Mouse (Mus musculus) MEL (cell line): Measurements from ENCODE around the gene Gatad2a. TPM values are rescaled to one million over a fixed set of nuclear protein-coding genes. Genes with fewer than 3 reads are reported as not detected.
A peak's percentile ranks its signal among the peaks of the same experiment; 100 is the strongest.

Source experiments
- DNase-seq: peaks from one replicate; pipeline ENCODE4 v3.0.0; 2011; ENCODE audit warnings: low read depth, low spot score
- H3K27ac ChIP-seq: 2 replicates; pipeline ENCODE4 v1.5.1; 2012; ENCODE audit warnings: low read depth, mild to moderate bottlenecking, control low read depth, low read length, moderate library complexity; ENCODE audit not compliant: control insufficient read depth
- H3K27me3 ChIP-seq, 2 experiments: fragments of 150-350 bp in 1 of 2; sonication (generic) in 1 of 2; 2 replicates each; pipeline ENCODE4 v1.6.1; 2012; ENCODE audit warnings: low read length in 2 of 2, mild to moderate bottlenecking in 2 of 2, improper control_type of control experiment in 1 of 2, moderate library complexity in 1 of 2; ENCODE audit not compliant: insufficient read depth in 2 of 2, control insufficient read depth in 1 of 2
- H3K36me3 ChIP-seq, 2 experiments: 2 replicates each; pipeline ENCODE4 v1.6.1; 2012 to 2014; ENCODE audit warnings: low read length in 2 of 2, improper control_type of control experiment in 1 of 2, inconsistent platforms in 1 of 2, mild to moderate bottlenecking in 1 of 2; ENCODE audit not compliant: insufficient read depth in 2 of 2, control insufficient read depth in 1 of 2
- H3K4me1 ChIP-seq, 2 experiments: fragments of 150-350 bp in 1 of 2; sonication (generic) in 1 of 2; 2 replicates each; pipeline ENCODE4 v1.6.1; 2012; ENCODE audit warnings: low read length in 2 of 2, improper control_type of control experiment in 1 of 2, mild to moderate bottlenecking in 1 of 2; ENCODE audit not compliant: insufficient read depth in 2 of 2, control insufficient read depth in 1 of 2
- H3K4me3 ChIP-seq, 2 experiments: fragments of 150-350 bp in 1 of 2; sonication (generic) in 1 of 2; 2 replicates each; pipeline ENCODE4 v1.5.1; 2012; ENCODE audit warnings: low read depth in 2 of 2, low read length in 2 of 2, mild to moderate bottlenecking in 2 of 2, moderate library complexity in 2 of 2, control low read depth in 1 of 2, improper control_type of control experiment in 1 of 2; ENCODE audit not compliant: control insufficient read depth in 1 of 2, insufficient read depth in 1 of 2
- H3K79me2 ChIP-seq: 2 replicates; pipeline ENCODE4 v1.6.1; 2012; ENCODE audit warnings: mild to moderate bottlenecking, low read length, moderate library complexity; ENCODE audit not compliant: control insufficient read depth, poor library complexity, insufficient read depth
- H3K9ac ChIP-seq: 2 replicates; pipeline ENCODE4 v1.6.1; 2012; ENCODE audit warnings: low read depth, mild to moderate bottlenecking, control low read depth, low read length, moderate library complexity; ENCODE audit not compliant: control insufficient read depth, poor library complexity, severe bottlenecking
- H3K9me3 ChIP-seq: fragments of 150-350 bp; sonication (generic); replicated peaks from 2 replicates; pipeline ENCODE4 v1.6.1; 2012; ENCODE audit warnings: mild to moderate bottlenecking, low read length, improper control_type of control experiment, moderate library complexity; ENCODE audit not compliant: insufficient read depth
- E2F4 ChIP-seq: IDR thresholded peaks from 2 replicates; pipeline ENCODE4 v1.6.1; 2011; ENCODE audit warnings: low read depth, low read length, improper control_type of control experiment, borderline replicate concordance
- EP300 ChIP-seq, 2 experiments: IDR thresholded peaks; 2 replicates each; pipeline ENCODE4 v1.6.1; 2011; ENCODE audit warnings: improper control_type of control experiment in 2 of 2, low read length in 2 of 2, low read depth in 1 of 2, mild to moderate bottlenecking in 1 of 2
- ETS1 ChIP-seq: IDR thresholded peaks from 2 replicates; pipeline ENCODE4 v1.6.1; 2012; ENCODE audit warnings: low read depth, mild to moderate bottlenecking, inconsistent platforms, low read length, improper control_type of control experiment, moderate library complexity
- GABPA ChIP-seq: IDR thresholded peaks from 2 replicates; pipeline ENCODE4 v1.6.1; 2012; ENCODE audit warnings: low read depth, mild to moderate bottlenecking, inconsistent platforms, low read length, improper control_type of control experiment, moderate library complexity
- JUND ChIP-seq: IDR thresholded peaks from 2 replicates; pipeline ENCODE4 v1.6.1; 2011; ENCODE audit warnings: low read depth, mild to moderate bottlenecking, improper control_type of control experiment, low read length
- MAX ChIP-seq: IDR thresholded peaks from 2 replicates; pipeline ENCODE4 v1.6.1; 2011; ENCODE audit warnings: low read length, improper control_type of control experiment
- MAZ ChIP-seq: IDR thresholded peaks from 2 replicates; pipeline ENCODE4 v1.6.1; 2012; ENCODE audit warnings: low read depth, mild to moderate bottlenecking, inconsistent platforms, low read length, improper control_type of control experiment
- MXI1 ChIP-seq: IDR thresholded peaks from 2 replicates; pipeline ENCODE4 v1.6.1; 2011; ENCODE audit warnings: mild to moderate bottlenecking, low read depth, low read length, improper control_type of control experiment
- MYB ChIP-seq: IDR thresholded peaks from 2 replicates; pipeline ENCODE4 v1.6.1; 2011; ENCODE audit warnings: mild to moderate bottlenecking, low read depth, low read length, improper control_type of control experiment
- MYC ChIP-seq: IDR thresholded peaks from 2 replicates; pipeline ENCODE4 v1.6.1; 2011; ENCODE audit warnings: low read depth, mild to moderate bottlenecking, low read length, improper control_type of control experiment, moderate library complexity
- NELFE ChIP-seq: IDR thresholded peaks from 2 replicates; pipeline ENCODE4 v1.6.1; 2011; ENCODE audit warnings: low read depth, low read length, improper control_type of control experiment
- NRF1 ChIP-seq: IDR thresholded peaks from 2 replicates; pipeline ENCODE4 v1.6.1; 2014; ENCODE audit warnings: low read depth, mild to moderate bottlenecking, inconsistent platforms, low read length, improper control_type of control experiment, moderate library complexity; ENCODE audit not compliant: poor library complexity, insufficient read depth, severe bottlenecking
- POLR2A ChIP-seq, 2 experiments: IDR thresholded peaks; 2 replicates each; pipeline ENCODE4 v1.6.1; 2011 to 2012; ENCODE audit warnings: low read length in 2 of 2, mild to moderate bottlenecking in 2 of 2, control low read depth in 1 of 2, improper control_type of control experiment in 1 of 2, low read depth in 1 of 2, moderate library complexity in 1 of 2; ENCODE audit not compliant: control insufficient read depth in 1 of 2, insufficient read depth in 1 of 2, poor library complexity in 1 of 2
- POLR2AphosphoS2 ChIP-seq: IDR thresholded peaks from 2 replicates; pipeline ENCODE4 v1.6.1; 2011; ENCODE audit warnings: low read length, improper control_type of control experiment
- RCOR1 ChIP-seq: IDR thresholded peaks from 2 replicates; pipeline ENCODE4 v1.6.1; 2012; ENCODE audit warnings: low read depth, mild to moderate bottlenecking, inconsistent platforms, low read length, improper control_type of control experiment
- SIN3A ChIP-seq: IDR thresholded peaks from 2 replicates; pipeline ENCODE4 v1.6.1; 2012; ENCODE audit warnings: low read length, improper control_type of control experiment, inconsistent platforms
- SMC3 ChIP-seq: IDR thresholded peaks from 2 replicates; pipeline ENCODE4 v1.6.1; 2011; ENCODE audit warnings: low read depth, low read length, improper control_type of control experiment
- TAL1 ChIP-seq: IDR thresholded peaks from 2 replicates; pipeline ENCODE4 v1.6.1; 2012; ENCODE audit warnings: mild to moderate bottlenecking, inconsistent platforms, low read length, moderate library complexity, mixed read lengths
- TCF12 ChIP-seq: IDR thresholded peaks from 2 replicates; pipeline ENCODE4 v1.6.1; 2014; ENCODE audit warnings: low read depth, mild to moderate bottlenecking, inconsistent platforms, low read length, improper control_type of control experiment, moderate library complexity
- UBTF ChIP-seq: IDR thresholded peaks from 2 replicates; pipeline ENCODE4 v1.6.1; 2012; ENCODE audit warnings: low read depth, mild to moderate bottlenecking, inconsistent platforms, low read length, improper control_type of control experiment, moderate library complexity, borderline replicate concordance; ENCODE audit not compliant: insufficient read depth
- USF1 ChIP-seq: IDR thresholded peaks from 2 replicates; pipeline ENCODE4 v1.6.1; 2014; ENCODE audit warnings: low read depth, mild to moderate bottlenecking, inconsistent platforms, low read length, improper control_type of control experiment, moderate library complexity
- USF2 ChIP-seq, 2 experiments: IDR thresholded peaks; 2 replicates each; pipeline ENCODE4 v1.6.1; 2011 to 2012; ENCODE audit warnings: improper control_type of control experiment in 2 of 2, low read length in 2 of 2, borderline replicate concordance in 1 of 2, inconsistent platforms in 1 of 2, low read depth in 1 of 2, mild to moderate bottlenecking in 1 of 2; ENCODE audit not compliant: insufficient read depth in 1 of 2
- ZKSCAN1 ChIP-seq: IDR thresholded peaks from 2 replicates; pipeline ENCODE4 v1.6.1; 2012; ENCODE audit warnings: low read depth, mild to moderate bottlenecking, inconsistent platforms, low read length, improper control_type of control experiment, moderate library complexity
- ZMIZ1 ChIP-seq: IDR thresholded peaks from 2 replicates; pipeline ENCODE4 v1.6.1; 2012; ENCODE audit warnings: low read depth, mild to moderate bottlenecking, inconsistent platforms, low read length, improper control_type of control experiment, moderate library complexity
- polyA plus RNA-seq, 2 experiments: library from polyadenylated mRNA; stranded (reverse) in 1 of 2; unstranded in 1 of 2; fragments of >175 nt in 1 of 2; fragments of >200 nt in 1 of 2; gene quantifications; 2 replicates each; pipeline versions ENCODE4 v1.2.1 to v1.2.4; 2012; ENCODE audit warnings: low replicate concordance in 2 of 2, low read depth in 1 of 2; ENCODE audit not compliant: insufficient read length in 2 of 2, insufficient read depth in 1 of 2, missing spikeins in 1 of 2
- total RNA-seq: library from RNA; depleted of rRNA; stranded (reverse); fragments of 300-350 nt; gene quantifications from 2 replicates; pipeline ENCODE4 v1.2.3, GENCODE M21; 2012

Gatad2a gene
- total and polyA plus RNA-seq, 3 experiments, result 38.0 to 129 (median 111) TPM

GRCm38 (mm10) chr8:69998706-69999105, 2.5 kb upstream of the Gatad2a start:
- H3K36me3 ChIP-seq, result peaks cover 0 to 27% of the 10 kb centered on the region in 2 experiments; a peak in 2 of 4 replicates
- DNase-seq, result no peak
- no peaks in the 10 kb centered on the region for H3K9me3 ChIP-seq
- no peak overlapping the region for H3K9ac ChIP-seq
- no peak overlapping the region for H3K27ac ChIP-seq
- H3K27me3 ChIP-seq, result no peaks in the 10 kb centered on the region
- no peak for TF ChIP-seq ETS1
- H3K79me2 ChIP-seq, result peaks cover 25% of the 10 kb centered on the region
- peaks cover 11 to 22% of the 10 kb centered on the region in 2 experiments for H3K4me1 ChIP-seq
- H3K4me3 ChIP-seq, result no peak overlapping the region

DNA sequence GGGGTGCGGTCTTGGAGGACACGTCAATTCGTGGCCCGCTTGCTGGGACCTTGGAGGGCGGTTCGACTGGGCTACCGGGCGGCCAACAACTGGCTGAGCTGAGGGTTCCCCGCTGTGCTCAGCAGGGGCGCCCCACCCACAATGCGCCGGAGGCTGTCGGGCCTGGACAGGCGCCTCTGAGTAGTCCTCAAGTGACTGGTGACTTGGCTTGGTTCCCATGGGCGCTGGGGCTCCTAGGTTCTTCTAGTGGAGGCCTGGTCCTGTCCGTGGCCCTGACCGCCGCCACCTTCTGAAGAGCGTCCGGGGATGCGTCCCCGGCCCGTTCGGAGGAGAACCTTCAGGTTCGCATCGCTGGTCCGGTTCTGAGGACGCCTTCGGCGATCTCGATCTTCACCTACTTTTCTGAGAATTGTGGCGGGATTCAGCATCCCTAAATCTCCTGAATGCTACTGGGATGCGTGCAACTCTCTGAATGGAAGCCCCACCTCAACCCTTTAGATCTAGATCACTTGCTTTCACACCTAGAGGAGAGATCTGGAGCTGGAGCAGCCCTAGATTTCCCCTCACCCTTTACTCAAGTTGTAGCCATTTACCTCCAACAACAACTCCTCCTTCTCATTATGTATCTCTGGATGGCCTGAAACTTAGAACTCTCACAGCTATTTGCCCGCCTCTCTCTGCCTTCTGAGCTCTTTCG, 553 bp upstream of the Gatad2a start:
- no peak for DNase-seq

DNA sequence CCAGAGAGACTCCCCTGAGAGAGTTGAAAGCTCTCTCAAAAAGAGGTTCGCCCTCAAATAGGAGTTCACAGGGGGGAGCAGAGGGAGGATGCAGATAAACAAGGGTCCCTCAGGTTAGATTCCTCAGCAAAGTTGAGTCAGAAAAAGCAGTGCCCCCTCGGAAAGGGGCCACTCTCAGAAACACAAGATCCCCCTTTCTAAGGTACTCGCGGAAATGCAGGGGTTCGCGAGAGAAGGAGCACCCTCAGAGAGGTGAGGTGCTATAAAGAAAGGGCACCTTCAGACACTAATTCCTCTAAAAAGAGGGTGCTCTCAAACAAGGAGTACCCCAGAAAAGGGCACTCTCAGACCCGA, 785 bp downstream of the Gatad2a start:
- H3K9me3 ChIP-seq, result no peaks in the 10 kb centered on the region
- peak overlapping the region; percentile 73 to 98 for H3K4me3 ChIP-seq
- TF ChIP-seq UBTF (no peak), USF2 (IDR thresholded peaks at IDR 0.05; ENCODE audit: borderline replicate concordance in 1 of 2, insufficient read depth in 1 of 2, low read depth in 1 of 2, low read length in 2 of 2) (no peak), MYC (0 out of 2 replicates have a peak, but pooled peaks have one; percentile 10)
- TF ChIP-seq, all 39 proteins: peak for 1
- H3K27ac ChIP-seq, result peak overlapping the region; percentile 81
- H3K36me3 ChIP-seq, result peaks cover 1 to 27% of the 10 kb centered on the region in 2 experiments; a peak in 3 of 4 replicates
- no peaks in the 10 kb centered on the region for H3K27me3 ChIP-seq
- H3K9ac ChIP-seq, result peak overlapping the region; percentile 92
- peaks cover 46% of the 10 kb centered on the region for H3K79me2 ChIP-seq
- peaks cover 16 to 17% of the 10 kb centered on the region in 2 experiments for H3K4me1 ChIP-seq
- DNase-seq, result peak; percentile 78

More for the DNA sequence above, 553 bp upstream of the Gatad2a start:
- Histone ChIP-seq H3K4me1 (peaks cover 14 to 16% of the 10 kb centered on the region in 2 experiments), H3K79me2 (peaks cover 39% of the 10 kb centered on the region), H3K27ac (peak overlapping the region; percentile 79), H3K4me3 (peak overlapping the region; percentile 70 to 83), H3K9me3 (no peaks in the 10 kb centered on the region), H3K36me3 (peaks cover 0 to 26% of the 10 kb centered on the region in 2 experiments; a peak in 3 of 4 replicates), H3K9ac (peak overlapping the region; percentile 90), H3K27me3 (no peaks in the 10 kb centered on the region)
- TF ChIP-seq TCF12 (peak; percentile 41; the same call in 1 of the 2 replicates), EP300 (IDR thresholded peaks at IDR 0.05; ENCODE audit: low read depth in 1 of 2, low read length in 2 of 2) (peak; percentile 21; a peak in 1 of 4 replicates), MAX (no peak), MXI1 (0 out of 2 replicates have a peak, but pooled peaks have one; percentile 4), MYB (no peak), ZKSCAN1 (no peak), POLR2AphosphoS2 (peak; percentile 60; the same call in 1 of the 2 replicates), NELFE (no peak; the same call in none of the 2 replicates), USF1 (no peak), GABPA (no peak), JUND (no peak), UBTF (no peak), SMC3 (no peak), SIN3A (peak; percentile 47), ETS1 (peak; percentile 20; the same call in 1 of the 2 replicates), MAZ (no peak), TAL1 (no peak), POLR2A (IDR thresholded peaks at IDR 0.05; ENCODE audit: control insufficient read depth in 1 of 2, insufficient read depth in 1 of 2, low read depth in 1 of 2, low read length in 2 of 2, poor library complexity in 1 of 2) (peak in 1 of 2 experiments; percentile 76; a peak in 2 of 4 replicates), E2F4 (peak; percentile 64; the same call in 1 of the 2 replicates), USF2 (IDR thresholded peaks at IDR 0.05; ENCODE audit: borderline replicate concordance in 1 of 2, insufficient read depth in 1 of 2, low read depth in 1 of 2, low read length in 2 of 2) (no peak), NRF1 (peak; percentile 39; the same call in 1 of the 2 replicates), RCOR1 (no peak), ZMIZ1 (peak; percentile 71; the same call in 1 of the 2 replicates)
